Mouse (Mus musculus) urinary bladder, postnatal 10 days (tissue): Measurements from ENCODE around the gene Arntl.

Experiments
- DNase-seq: peaks from one replicate; pipeline ENCODE4 v3.0.0; 2022; ENCODE audit warnings: low spot score

Gene Arntl

DNA sequence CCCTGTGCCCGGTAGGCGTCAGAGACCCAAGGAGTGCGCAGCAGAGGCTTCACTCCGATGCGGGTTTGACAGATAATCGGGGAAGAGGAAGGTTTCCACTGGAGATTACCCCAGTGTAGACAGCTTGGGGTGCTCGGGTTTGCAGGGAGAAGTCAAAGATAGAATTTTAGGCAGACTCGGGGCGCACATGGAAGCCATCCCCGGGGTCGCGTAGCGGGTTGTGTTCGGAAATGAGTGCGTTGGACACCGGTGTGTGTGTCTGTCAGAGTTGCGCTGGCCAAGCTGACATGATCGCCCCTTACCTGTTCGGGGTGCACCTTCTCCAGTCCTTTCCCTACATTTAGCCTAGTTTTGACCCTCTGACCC, 1.1 kb downstream of the Arntl start:
- no peak for DNase-seq

DNA sequence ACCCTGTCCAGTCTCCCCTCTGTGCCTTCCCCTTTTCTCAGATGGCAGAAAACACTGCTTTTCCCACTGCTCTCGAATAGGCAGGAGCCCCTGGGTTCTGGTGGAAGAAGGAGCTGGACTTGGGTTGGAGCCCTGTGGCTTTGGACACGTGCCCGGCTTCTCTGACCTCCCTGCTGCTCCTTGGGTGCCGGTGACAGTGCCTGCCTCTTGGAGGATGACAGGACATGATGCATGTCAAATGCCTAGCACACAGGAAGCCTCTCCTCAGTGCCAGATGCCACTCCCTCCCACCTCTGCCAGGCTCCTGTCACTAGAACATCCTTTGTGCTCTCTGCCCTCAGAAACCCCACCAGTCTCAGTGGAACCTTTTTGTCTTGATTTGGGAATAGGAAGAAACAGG, 3.2 kb downstream of the Arntl start:
- DNase-seq = no peak

DNA sequence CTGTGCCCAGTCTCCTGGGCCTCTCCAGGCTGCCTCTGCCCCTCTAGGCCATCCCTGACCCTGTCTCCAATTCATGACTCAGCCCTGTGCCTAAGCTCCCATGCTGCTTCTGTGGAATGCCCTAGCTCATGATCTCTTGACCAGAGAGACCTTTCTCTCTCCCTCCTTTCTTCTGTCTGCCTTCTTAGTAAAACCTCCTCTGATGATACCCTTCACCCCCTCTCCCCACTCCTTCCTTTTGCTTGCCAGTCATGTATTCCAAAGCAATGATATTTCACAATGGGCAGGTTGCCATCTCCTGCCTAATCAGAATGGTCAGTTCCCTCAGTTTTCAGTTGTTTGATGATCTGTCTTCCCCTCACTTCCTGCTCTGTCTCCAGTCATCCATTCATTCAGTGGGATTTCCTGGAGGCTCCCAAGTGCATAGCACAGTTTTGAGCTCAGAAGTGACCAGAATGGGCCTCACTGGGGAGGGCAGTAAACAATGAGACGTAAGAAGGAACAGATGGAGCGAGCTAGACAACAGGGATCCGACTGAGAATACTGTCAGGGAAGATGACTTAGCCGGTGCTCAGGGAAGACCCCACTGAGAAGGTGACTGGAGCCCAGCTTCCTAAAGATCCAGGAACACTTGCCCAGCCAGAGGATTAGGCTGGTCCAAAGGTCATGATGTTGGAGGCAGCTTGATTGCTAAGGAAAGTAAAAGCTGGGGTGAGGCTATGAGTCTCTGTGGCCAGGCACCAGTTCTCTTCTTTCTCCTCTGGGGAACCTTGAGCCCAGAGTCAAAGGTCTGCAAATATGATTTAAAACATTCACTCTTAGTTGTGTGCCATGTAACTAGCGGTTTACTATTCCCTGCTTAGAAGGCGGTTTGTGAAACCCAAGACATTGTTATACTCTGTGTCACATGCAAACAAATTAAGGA, 7.2 kb downstream of the Arntl start:
- DNase-seq = no peak

- no peak for DNase-seq
These were observed 8.9 kb downstream of the Arntl start for GRCm38 (mm10) chr7:113216152-113216551.

DNA sequence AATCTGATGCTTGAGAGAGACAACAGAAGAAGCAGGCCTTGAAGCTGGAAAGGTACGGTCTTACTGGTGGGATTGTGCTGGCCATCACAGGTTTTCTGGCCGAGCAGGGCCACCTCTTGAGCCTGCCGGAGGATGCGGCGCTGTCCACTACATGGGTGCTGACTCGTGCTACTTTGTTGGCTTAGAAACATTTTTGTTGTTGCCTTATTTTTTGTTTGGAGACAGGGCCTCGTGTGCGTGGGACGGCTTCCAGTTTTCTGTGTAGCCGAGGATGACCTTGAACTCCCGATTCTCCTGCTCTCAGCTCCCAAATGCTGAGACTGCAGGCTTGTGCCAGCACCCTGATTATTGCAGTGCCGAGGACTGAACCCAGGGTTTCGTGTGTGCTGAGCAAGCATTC, 12.2 kb downstream of the Arntl start:
- DNase-seq = no peak

DNA sequence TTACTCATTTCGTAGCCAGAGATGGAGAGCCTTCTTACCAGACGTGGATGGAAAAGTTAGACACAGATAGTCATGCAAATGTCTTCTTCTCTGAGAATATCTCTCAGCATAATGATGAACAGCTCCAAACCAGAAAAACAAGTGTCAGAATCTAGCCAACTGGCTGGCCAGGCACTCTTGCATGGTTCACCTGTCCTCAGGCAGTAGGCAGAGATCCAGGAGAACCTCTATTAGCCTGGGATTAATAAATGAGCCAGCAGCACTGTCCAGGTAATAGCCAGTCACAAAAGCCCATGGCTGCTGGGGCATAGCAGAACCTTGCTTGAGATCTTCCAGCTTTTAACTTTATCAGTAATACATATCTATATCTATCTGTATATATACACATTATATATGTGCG, 12.6 kb downstream of the Arntl start:
- DNase-seq = no peak

GRCm38 (mm10) chr7:113220691-113221238, 13.5 kb downstream of the Arntl start:
- DNase-seq = no peak

DNA sequence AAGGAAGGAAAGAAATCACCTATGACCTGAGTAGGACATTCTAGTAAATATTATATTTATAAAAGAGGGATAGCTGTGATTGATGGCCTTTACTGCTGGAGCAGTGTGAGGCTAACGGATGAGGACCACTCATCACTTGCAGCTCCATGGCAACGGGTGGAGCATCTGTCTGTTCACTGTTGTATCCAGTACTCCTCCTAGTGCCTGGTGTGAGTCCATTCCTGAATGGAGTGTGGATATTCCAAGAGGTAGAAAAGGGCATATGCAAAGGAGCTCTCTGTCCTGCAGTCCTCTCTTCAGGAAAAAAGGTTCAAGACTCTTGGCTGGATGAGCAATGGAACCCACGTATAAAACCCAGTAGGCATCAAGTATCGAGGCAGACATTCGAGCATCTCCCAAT, 15.6 kb downstream of the Arntl start:
- DNase-seq = no peak

DNA sequence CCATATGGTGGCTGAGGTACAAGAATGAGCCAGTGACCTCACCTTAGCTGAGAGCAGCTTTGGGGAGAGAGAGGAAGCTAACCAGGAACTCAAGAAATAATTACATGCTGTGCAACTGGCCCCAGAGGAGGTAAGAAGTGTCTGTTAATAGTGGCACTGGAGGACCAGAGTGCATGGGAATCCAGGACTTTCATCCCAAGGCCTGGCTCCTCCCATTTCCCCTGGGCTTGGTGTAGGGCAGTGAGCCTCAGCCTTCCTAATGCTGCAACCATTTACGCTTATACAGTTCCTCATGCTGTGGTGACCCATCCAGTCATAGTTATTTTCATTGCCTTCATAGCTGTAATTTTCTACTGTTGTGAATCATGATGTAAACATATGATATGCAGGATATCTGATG, 17.4 kb downstream of the Arntl start:
- DNase-seq = no peak

DNA sequence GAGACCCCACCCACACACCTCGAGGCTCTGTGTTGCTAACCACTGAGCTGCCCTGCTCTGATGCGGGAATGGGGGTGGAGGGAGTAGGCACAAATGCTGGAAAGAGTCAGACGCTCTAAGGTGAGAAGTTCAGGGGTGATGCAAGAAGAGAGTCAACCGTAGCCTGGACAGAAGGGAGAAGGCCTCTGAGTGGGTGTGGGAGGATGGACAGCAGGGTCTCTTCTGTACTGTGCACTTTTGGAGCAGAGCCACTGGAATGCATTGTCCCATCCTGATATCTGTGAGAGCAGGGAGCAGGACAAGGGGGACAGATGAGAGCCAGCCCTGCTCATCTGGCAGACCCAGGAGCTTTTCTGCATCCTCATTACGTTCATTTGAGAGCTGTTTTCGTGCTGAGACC, 21.2 kb downstream of the Arntl start:
- DNase-seq = no peak

DNA sequence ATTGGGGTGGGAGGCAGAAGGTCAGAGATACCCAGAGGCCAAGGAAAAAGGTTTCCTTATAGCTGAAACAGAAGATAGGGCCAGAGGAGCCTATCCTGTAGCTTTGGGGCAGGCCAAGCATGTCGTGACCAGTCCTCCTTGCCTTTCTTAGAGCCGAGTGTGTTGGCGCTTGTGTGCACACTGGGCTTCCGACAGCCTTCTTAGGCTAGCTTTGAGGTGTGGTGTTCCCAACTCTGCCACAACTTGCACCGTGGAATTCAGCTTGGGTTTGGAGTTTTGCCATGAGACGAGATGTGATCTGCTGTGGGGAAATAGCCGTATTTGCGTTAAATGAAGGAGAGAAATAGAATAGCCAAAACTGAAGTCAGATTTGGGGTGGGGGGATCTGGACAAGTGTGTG, 28.9 kb downstream of the Arntl start:
- no peak for DNase-seq

GRCm38 (mm10) chr7:113238365-113238764, 31.1 kb downstream of the Arntl start:
- DNase-seq = no peak

DNA sequence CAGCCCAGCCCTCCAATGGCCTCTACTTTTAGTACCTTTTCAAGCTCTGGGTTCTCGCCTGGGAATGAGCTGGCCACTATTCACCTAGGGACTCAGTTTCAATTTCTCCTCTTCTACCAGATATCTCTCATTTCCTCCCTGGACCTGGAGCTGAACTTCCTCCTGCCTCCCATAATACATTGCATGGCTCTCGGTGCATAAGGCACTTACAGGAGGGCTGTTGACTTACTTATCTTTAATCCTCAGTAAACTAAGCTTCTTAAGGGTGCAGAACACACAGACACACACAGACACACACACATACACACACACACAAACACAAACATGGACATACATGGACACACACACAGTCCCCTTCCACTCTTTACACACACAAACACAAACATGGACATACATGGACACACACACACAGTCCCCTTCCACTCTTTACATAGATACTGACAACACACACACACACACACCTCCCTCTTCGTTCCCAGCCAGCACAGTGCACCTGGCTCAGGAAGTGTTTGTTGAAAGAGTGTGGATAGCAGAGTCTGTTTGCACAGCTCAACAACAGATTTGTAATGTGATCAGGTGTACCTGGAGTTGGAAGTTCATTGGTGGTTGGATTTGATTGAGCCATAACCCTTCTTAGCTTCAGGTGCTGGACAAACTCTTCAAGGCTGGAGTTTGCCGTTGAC, 32.3 kb downstream of the Arntl start:
- DNase-seq = no peak

DNA sequence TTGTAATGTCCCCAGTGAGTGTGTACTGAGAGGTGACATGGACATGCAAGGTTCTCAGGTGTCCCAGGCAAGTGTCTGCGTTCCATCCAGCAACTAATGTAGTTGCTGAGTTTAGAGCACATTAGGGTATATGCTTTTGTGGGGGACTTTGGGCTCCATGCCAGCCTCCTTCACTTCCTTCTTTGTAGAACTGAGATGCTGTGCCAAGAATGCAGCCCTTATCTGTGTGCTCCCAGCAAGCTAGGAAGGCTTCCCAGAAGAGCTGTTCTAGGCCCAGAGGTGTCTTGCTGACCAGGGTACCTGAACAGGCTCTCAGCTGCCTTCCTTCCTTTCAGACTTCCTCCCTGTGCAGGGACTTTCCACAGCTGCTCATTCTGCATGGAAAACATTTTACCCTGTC, 33.2 kb downstream of the Arntl start:
- no peak for DNase-seq

DNA sequence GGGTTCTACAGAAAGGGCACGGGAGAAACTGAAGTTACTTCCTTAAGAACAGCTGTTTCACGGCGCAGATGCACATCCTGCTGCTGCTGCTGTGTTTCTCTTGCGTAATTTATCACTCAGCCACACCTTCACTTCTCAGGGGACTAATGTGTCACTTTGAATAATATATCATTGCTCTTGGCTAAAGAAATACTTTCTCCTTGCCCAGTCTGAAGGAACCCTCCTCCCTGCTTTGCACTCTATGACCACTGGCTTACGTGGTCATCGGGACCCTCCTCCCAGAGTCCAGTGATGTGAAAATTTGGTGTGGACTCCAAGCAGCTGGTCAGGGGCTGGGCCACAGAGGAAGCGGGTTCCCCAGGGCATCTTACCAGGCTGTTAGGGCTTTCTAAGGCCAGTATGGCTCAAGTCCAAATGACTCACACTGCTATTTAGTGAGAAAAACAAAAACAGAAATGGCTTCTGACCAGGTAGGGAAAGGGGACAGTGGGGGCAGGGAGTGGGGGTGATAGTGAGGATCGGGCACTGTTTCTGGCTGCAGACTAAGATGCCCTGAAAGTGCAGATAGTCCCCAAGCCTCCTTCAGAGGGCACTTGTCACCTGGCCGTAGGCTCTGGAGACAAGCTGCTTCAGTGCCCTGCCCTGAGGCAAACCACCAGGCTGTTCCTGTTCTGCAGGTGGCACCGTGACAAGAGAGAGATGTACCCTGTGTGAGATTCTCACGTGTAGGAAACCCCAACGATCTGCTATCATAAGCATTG, 34.8 kb downstream of the Arntl start:
- no peak for DNase-seq

DNA sequence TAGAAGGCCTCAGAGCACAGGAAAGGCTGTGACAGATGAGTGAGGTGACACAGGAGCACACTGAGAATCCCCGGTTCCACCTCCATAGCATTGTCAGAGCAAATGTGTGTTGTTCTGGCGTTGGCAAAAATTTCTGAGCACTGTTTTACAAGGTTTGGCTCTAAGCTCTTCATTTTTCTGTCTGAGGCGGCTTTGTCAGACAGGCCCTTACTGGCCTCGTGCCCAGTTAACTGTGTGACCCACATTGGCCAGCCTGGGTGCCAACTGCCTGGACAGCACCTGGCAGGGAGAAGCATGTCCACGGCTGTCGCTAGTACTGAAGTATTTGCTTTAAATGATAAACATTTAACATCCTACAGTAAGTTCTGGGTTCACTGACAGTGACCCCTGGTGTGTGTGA, 35.4 kb downstream of the Arntl start:
- DNase-seq = no peak

- DNase-seq = no peak
These were observed 37.9 kb downstream of the Arntl start for GRCm38 (mm10) chr7:113245144-113245543.

- no peak for DNase-seq
These were observed 39.2 kb downstream of the Arntl start for GRCm38 (mm10) chr7:113246512-113246911.

- DNase-seq = no peak
These were observed 39.9 kb downstream of the Arntl start for GRCm38 (mm10) chr7:113247167-113247566.

DNA sequence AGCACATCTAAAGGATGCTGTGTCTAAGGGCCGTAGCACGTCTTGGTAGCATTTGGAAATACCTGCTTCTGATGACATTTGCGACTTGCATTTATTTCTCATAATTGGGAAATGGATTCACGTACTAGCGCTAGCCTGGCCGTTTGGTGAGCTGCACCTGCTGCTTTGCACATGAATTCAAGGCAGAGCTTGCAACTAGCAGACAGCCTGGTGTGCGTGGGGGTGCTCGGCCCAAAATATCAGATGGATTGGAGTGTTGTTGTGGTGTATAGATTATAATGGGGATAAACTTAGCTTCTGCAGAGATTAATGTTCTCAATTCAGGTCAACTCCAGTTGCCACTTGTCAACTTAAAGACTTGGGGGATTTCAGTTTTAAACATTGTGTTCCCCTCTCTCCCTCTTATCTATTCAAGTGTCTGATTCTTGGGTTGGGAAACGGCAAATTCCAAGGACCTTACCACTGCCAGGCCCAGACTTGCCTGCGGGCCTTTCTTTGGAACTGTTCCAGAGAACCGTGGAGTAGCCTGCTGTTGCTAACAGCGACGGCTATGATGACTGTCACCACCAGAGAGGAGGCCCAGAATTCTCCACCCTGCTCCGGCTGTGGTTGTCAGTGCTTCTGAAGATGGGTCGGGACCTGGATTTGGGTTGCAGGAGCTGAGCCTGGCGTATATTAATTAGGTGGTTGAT, 42.0 kb downstream of the Arntl start:
- no peak for DNase-seq

GRCm38 (mm10) chr7:113250433-113250991, 43.2 kb downstream of the Arntl start:
- DNase-seq = no peak

DNA sequence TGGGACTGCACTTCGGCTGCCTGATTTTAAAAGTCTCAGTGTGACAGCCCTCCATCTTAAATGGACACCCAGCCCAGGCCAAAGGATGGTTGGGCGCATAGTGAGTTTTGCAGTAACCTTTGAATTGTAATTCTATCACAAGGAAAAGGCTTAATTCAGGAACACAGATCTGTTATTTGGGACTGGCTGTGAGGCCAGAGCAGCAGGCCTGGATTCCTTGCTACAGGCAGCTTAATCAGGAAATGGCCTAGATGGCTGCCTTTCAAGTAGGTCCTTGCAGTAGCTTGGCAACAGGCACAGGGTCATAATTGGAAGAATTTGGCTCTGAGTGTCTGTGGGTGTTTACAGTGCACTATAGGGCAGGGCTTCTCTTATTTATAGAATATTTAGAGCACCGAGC, 43.7 kb downstream of the Arntl start:
- DNase-seq = no peak
